Mouse (Mus musculus) kidney, adult 2 months (tissue): ENCODE measurements around the gene Mettl1.

ENCODE experiments used
- CTCF ChIP-seq: fragments of 200-500 bp; conservative IDR thresholded peaks from 2 replicates; pipeline ENCODE4 v1.5.1; 2011; ENCODE audit warnings: low read depth, mild to moderate bottlenecking, control low read depth, low read length, moderate library complexity, mixed read lengths; ENCODE audit not compliant: insufficient read depth, insufficient read length
- POLR2A ChIP-seq: fragments of 200-500 bp; IDR thresholded peaks from one replicate; pipeline ENCODE4 v1.6.1; 2011; ENCODE audit warnings: low read depth, low read length, control low read depth

GRCm38 (mm10) chr10:127063239-127063872, 22.1 kb downstream of the Mettl1 start, which contains the start of gene Cdk4:
- TF ChIP-seq CTCF (no peak), POLR2A (peak; percentile 5)
